Mouse (Mus musculus) adrenal gland, postnatal 10 days (tissue): ENCODE results near the gene Atp11b. TPM values are rescaled to one million over a fixed set of nuclear protein-coding genes. Genes with fewer than 3 reads are reported as not detected.

ENCODE experiments used
- DNase-seq: peaks from one replicate; pipeline ENCODE4 v3.0.0; 2021; ENCODE audit warnings: mixed read lengths
- total RNA-seq, 2 experiments: library from RNA; stranded (reverse); gene quantifications; 2 replicates each; pipeline ENCODE4 v1.2.3; 2021

Gene Atp11b
- total RNA-seq, 2 experiments from 2014 or later = 40.6 to 44.2 TPM

- DNase-seq = no peak
These were observed 11.0 kb downstream of the Atp11b start for GRCm38 (mm10) chr3:35764637-35765617.

GRCm38 (mm10) chr3:35779748-35780147 lies 25.8 kb downstream of the Atp11b start:
- DNase-seq = no peak

GRCm38 (mm10) chr3:35802040-35802439 lies 48.1 kb downstream of the Atp11b start:
- no peak for DNase-seq

GRCm38 (mm10) chr3:35819887-35820286 lies 66.0 kb downstream of the Atp11b start:
- DNase-seq = no peak

GRCm38 (mm10) chr3:35822036-35822435 lies 68.1 kb downstream of the Atp11b start:
- DNase-seq = no peak

GRCm38 (mm10) chr3:35849326-35849725 lies 95.4 kb downstream of the Atp11b start:
- DNase-seq = no peak

- no peak for DNase-seq
These were observed 129.4 kb downstream of the Atp11b start for GRCm38 (mm10) chr3:35883267-35883666.

- DNase-seq = no peak
These were observed 135.6 kb downstream of the Atp11b start for GRCm38 (mm10) chr3:35889531-35889930.

GRCm38 (mm10) chr3:35891123-35891522 lies 137.2 kb downstream of the Atp11b start:
- no peak for DNase-seq

- DNase-seq = peak; percentile 37
These were observed 139.2 kb downstream of the Atp11b start for GRCm38 (mm10) chr3:35893156-35893555.

GRCm38 (mm10) chr3:35897900-35898299 lies 144.0 kb downstream of the Atp11b start:
- DNase-seq = no peak

- DNase-seq = no peak
These were observed 145.2 kb downstream of the Atp11b start for GRCm38 (mm10) chr3:35899109-35899508.

- DNase-seq = no peak
These were observed 146.8 kb downstream of the Atp11b start for GRCm38 (mm10) chr3:35900555-35901204.

Other genes with a start within 250 kb of the Atp11b start
- gene Dcun1d1, start 183.3 kb downstream of the Atp11b start, total RNA-seq = 10 to 100 TPM; 55.3 to 65.0 TPM
- 10 to 100 TPM; 93.1 to 94.1 TPM for gene Mccc1, start 246.6 kb downstream of the Atp11b start, total RNA-seq